Mouse (Mus musculus): Measurements from ENCODE around the gene Vkorc1.
"Not testable (repeated sequence)": the region's sequence is repeated elsewhere in the genome, so short reads cannot be mapped to it uniquely, and the experiment has no call there.

The Vkorc1 gene

GRCm38 (mm10) chr7:127918203-127918602 is 22.8 kb upstream of the Vkorc1 start:
- no peak for DNase-seq (ENCODE audit: extremely low read depth, low read depth, low spot score)

GRCm38 (mm10) chr7:127915293-127915692 is 19.9 kb upstream of the Vkorc1 start:
- no peak for DNase-seq (ENCODE audit: extremely low read depth, low read depth, low spot score)

- no peak for DNase-seq (ENCODE audit: extremely low read depth, low read depth, low spot score)
Measured at GRCm38 (mm10) chr7:127912938-127913337, 17.5 kb upstream of the Vkorc1 start.

GRCm38 (mm10) chr7:127912190-127912871 is 16.9 kb upstream of the Vkorc1 start, which contains the start of gene Kat8:
Gene Kat8, plus strand, starts transcription at chr7:127912516.
- DNase-seq (ENCODE audit: extremely low read depth, low read depth, low spot score): no peak

- DNase-seq (ENCODE audit: extremely low read depth, low read depth, low spot score): no peak
Measured at GRCm38 (mm10) chr7:127908656-127909055, 13.2 kb upstream of the Vkorc1 start.

GRCm38 (mm10) chr7:127907939-127908338 is 12.5 kb upstream of the Vkorc1 start:
- no peak for DNase-seq (ENCODE audit: extremely low read depth, low read depth, low spot score)

- no peak for DNase-seq (ENCODE audit: extremely low read depth, low read depth, low spot score)
Measured at GRCm38 (mm10) chr7:127903971-127904796, 8.8 kb upstream of the Vkorc1 start, which contains the start of gene Bckdk. Gene Bckdk, plus strand, starts transcription at chr7:127904082.

GRCm38 (mm10) chr7:127901772-127902171 is 6.4 kb upstream of the Vkorc1 start:
- DNase-seq (ENCODE audit: extremely low read depth, low read depth, low spot score): no peak

- DNase-seq (ENCODE audit: extremely low read depth, low read depth, low spot score): no peak
Measured at GRCm38 (mm10) chr7:127899997-127900396, 4.6 kb upstream of the Vkorc1 start.

- DNase-seq (ENCODE audit: extremely low read depth, low read depth, low spot score): no peak
Measured at GRCm38 (mm10) chr7:127898179-127898956, 3.0 kb upstream of the Vkorc1 start.

- DNase-seq (ENCODE audit: extremely low read depth, low read depth, low spot score): no peak
Measured at GRCm38 (mm10) chr7:127897542-127897941, 2.1 kb upstream of the Vkorc1 start.

- DNase-seq (ENCODE audit: extremely low read depth, low read depth, low spot score): no peak
Measured at GRCm38 (mm10) chr7:127896384-127896783, 967 bp upstream of the Vkorc1 start.

- not testable (repeated sequence) for DNase-seq (ENCODE audit: extremely low read depth, low read depth, low spot score)
Measured at GRCm38 (mm10) chr7:127895891-127896290, 474 bp upstream of the Vkorc1 start.

- no peak for DNase-seq (ENCODE audit: extremely low read depth, low read depth, low spot score)
Measured at GRCm38 (mm10) chr7:127894480-127894879, 937 bp downstream of the Vkorc1 start.

GRCm38 (mm10) chr7:127890798-127891197 is 4.6 kb downstream of the Vkorc1 start, which contains the start of gene Prss53:
Gene Prss53, minus strand, starts transcription at chr7:127890970.
- DNase-seq (ENCODE audit: extremely low read depth, low read depth, low spot score): no peak

GRCm38 (mm10) chr7:127888821-127889220 is 6.6 kb downstream of the Vkorc1 start:
- no peak for DNase-seq (ENCODE audit: extremely low read depth, low read depth, low spot score)

- no peak for DNase-seq (ENCODE audit: extremely low read depth, low read depth, low spot score)
Measured at GRCm38 (mm10) chr7:127887781-127888180, 7.6 kb downstream of the Vkorc1 start.

- no peak for DNase-seq (ENCODE audit: extremely low read depth, low read depth, low spot score)
Measured at GRCm38 (mm10) chr7:127887191-127887590, 8.2 kb downstream of the Vkorc1 start.

GRCm38 (mm10) chr7:127886551-127886950 is 8.9 kb downstream of the Vkorc1 start:
- DNase-seq (ENCODE audit: extremely low read depth, low read depth, low spot score): no peak

GRCm38 (mm10) chr7:127885951-127886350 is 9.5 kb downstream of the Vkorc1 start:
- no peak for DNase-seq (ENCODE audit: extremely low read depth, low read depth, low spot score)

GRCm38 (mm10) chr7:127880431-127880830 is 15.0 kb downstream of the Vkorc1 start:
- DNase-seq (ENCODE audit: extremely low read depth, low read depth, low spot score): no peak
